Mouse (Mus musculus) gastrocnemius, adult 2 months (tissue): ENCODE results near the gene Hdhd3. TPM values are rescaled to one million over a fixed set of nuclear protein-coding genes. Genes with fewer than 3 reads are reported as not detected.
"Not testable (repeated sequence)": the region's sequence is repeated elsewhere in the genome, so short reads cannot be mapped to it uniquely, and the experiment has no call there.

Experiments used
- DNase-seq: peaks from one replicate; pipeline ENCODE4 v3.0.0; 2022
- H3K27ac ChIP-seq: fragments of 200-600 bp; 2 replicates; pipeline ENCODE4 v1.8.1; 2022; ENCODE audit warnings: mild to moderate bottlenecking
- H3K4me3 ChIP-seq: fragments of 200-600 bp; 2 replicates; pipeline ENCODE4 v1.8.1; 2022; ENCODE audit warnings: mild to moderate bottlenecking, moderate library complexity
- CTCF ChIP-seq: fragments of 200-600 bp; IDR thresholded peaks from 2 replicates; pipeline ENCODE4 v1.8.1; 2022; ENCODE audit warnings: antibody characterized with exemption, mild to moderate bottlenecking, moderate library complexity
- intact Hi-C: fragments of 180-260 bp; cut with DNase I; formaldehyde crosslinking; loops from one replicate; pipeline ENCODE4 v1.15.1; 2025
- total RNA-seq, 2 experiments: library from RNA; stranded (reverse); gene quantifications; 2 replicates each; pipeline ENCODE4 v1.2.3; 2021

Gene Hdhd3
- total RNA-seq, 2 experiments from 2014 or later, result 1.3 to 1.6 TPM

- H3K4me3 ChIP-seq, result no peak overlapping the region
- no peak for DNase-seq
- no peak for TF ChIP-seq CTCF
- H3K27ac ChIP-seq, result no peak overlapping the region
- intact Hi-C loops, result no loop called here
Measured at GRCm38 (mm10) chr4:62484928-62485327, 18.3 kb downstream of the Hdhd3 start.

- H3K4me3 ChIP-seq, result no peak overlapping the region
- no peak for DNase-seq
- intact Hi-C loops, result no loop called here
- TF ChIP-seq CTCF, result no peak
- no peak overlapping the region for H3K27ac ChIP-seq
Measured at GRCm38 (mm10) chr4:62480709-62481605, 22.3 kb downstream of the Hdhd3 start.

- TF ChIP-seq CTCF, result no peak
- intact Hi-C loops, result no loop called here
- peak within 1 kb of the TSS; percentile 72 for H3K4me3 ChIP-seq
- peak; percentile 33 for DNase-seq
- H3K27ac ChIP-seq, result no peak within 1 kb of the TSS
Measured at GRCm38 (mm10) chr4:62479937-62480708, 23.1 kb downstream of the Hdhd3 start, which contains the start of gene Bspry. Bspry (plus strand) TSS chr4:62480053.

- H3K4me3 ChIP-seq, result peak overlapping the region; percentile 72
- H3K27ac ChIP-seq, DNase-seq, intact Hi-C loops: not testable (repeated sequence)
- peak; percentile 34; the same call in 1 of the 2 replicates for TF ChIP-seq CTCF
Measured at GRCm38 (mm10) chr4:62479593-62479936, 23.7 kb downstream of the Hdhd3 start.

- H3K27ac ChIP-seq, result no peak overlapping the region
- intact Hi-C loops, result no loop called here
- no peak for DNase-seq
- TF ChIP-seq CTCF, result no peak
- no peak overlapping the region for H3K4me3 ChIP-seq
Measured at GRCm38 (mm10) chr4:62477542-62478244, 25.6 kb downstream of the Hdhd3 start.

- Histone ChIP-seq H3K27ac (no peak overlapping the region), H3K4me3 (no peak overlapping the region)
- no peak for DNase-seq
- no peak for TF ChIP-seq CTCF
- intact Hi-C loops, result no loop called here
Measured at GRCm38 (mm10) chr4:62475793-62476192, 27.5 kb downstream of the Hdhd3 start.

GRCm38 (mm10) chr4:62475131-62475530 is 28.1 kb downstream of the Hdhd3 start:
- no peak overlapping the region for H3K4me3 ChIP-seq
- no peak for TF ChIP-seq CTCF
- intact Hi-C loops, result no loop called here

GRCm38 (mm10) chr4:62472071-62472470 is 31.2 kb downstream of the Hdhd3 start:
- intact Hi-C loops, result no loop called here
- DNase-seq, result no peak
- no peak overlapping the region for H3K27ac ChIP-seq
- TF ChIP-seq CTCF, result no peak
- no peak overlapping the region for H3K4me3 ChIP-seq

More at GRCm38 (mm10) chr4:62475131-62475530, 28.1 kb downstream of the Hdhd3 start:
- no peak overlapping the region for H3K27ac ChIP-seq
- no peak for DNase-seq

- H3K27ac ChIP-seq, result peak within 1 kb of the TSS; percentile 68
- no peak for TF ChIP-seq CTCF
- intact Hi-C loops, result no loop called here
- peak within 1 kb of the TSS; percentile 85 for H3K4me3 ChIP-seq
- peak; percentile 81 for DNase-seq
Measured at GRCm38 (mm10) chr4:62470598-62471051, 32.6 kb downstream of the Hdhd3 start, which contains the start of gene Wdr31. Wdr31 (minus strand) TSS chr4:62470896.

GRCm38 (mm10) chr4:62468158-62468557 is 35.1 kb downstream of the Hdhd3 start:
- no peak overlapping the region for H3K27ac ChIP-seq
- TF ChIP-seq CTCF, result peak; percentile 35; the same call in 1 of the 2 replicates
- H3K4me3 ChIP-seq, result no peak overlapping the region
- no peak for DNase-seq
- intact Hi-C loops, result no loop called here

- intact Hi-C loops, result no loop called here
- H3K27ac ChIP-seq, result no peak overlapping the region
- no peak overlapping the region for H3K4me3 ChIP-seq
- no peak for DNase-seq
- TF ChIP-seq CTCF, result no peak
Measured at GRCm38 (mm10) chr4:62463124-62463523, 40.1 kb downstream of the Hdhd3 start.

- Histone ChIP-seq H3K4me3 (no peak overlapping the region), H3K27ac (no peak overlapping the region)
- no peak for TF ChIP-seq CTCF
- DNase-seq, result no peak
- intact Hi-C loops, result no loop called here
Measured at GRCm38 (mm10) chr4:62460348-62460747, 42.9 kb downstream of the Hdhd3 start.
